Mouse (Mus musculus) thymus, adult 2 months (tissue): ENCODE results near the gene Tmem120a.

ENCODE experiments used
- CTCF ChIP-seq: fragments of 200-500 bp; IDR thresholded peaks from 2 replicates; pipeline ENCODE4 v1.5.1; 2012; ENCODE audit warnings: mild to moderate bottlenecking, control low read depth, low read length, moderate library complexity, borderline replicate concordance; ENCODE audit not compliant: control insufficient read depth, poor library complexity, insufficient read depth; ENCODE audit errors: extremely low read depth
- POLR2A ChIP-seq: fragments of 200-500 bp; IDR thresholded peaks from 2 replicates; pipeline ENCODE4 v1.6.1; 2012; ENCODE audit warnings: mild to moderate bottlenecking, low read length, control low read depth, moderate library complexity; ENCODE audit not compliant: control insufficient read depth, poor library complexity, insufficient read depth; ENCODE audit errors: extremely low read depth

- no peak for TF ChIP-seq POLR2A
- TF ChIP-seq CTCF: no peak
Observed at GRCm38 (mm10) chr5:135782901-135783300, 38.7 kb upstream of the Tmem120a start.
